Mouse (Mus musculus) embryonic fibroblast, embryonic 13.5 days (primary cell): ENCODE measurements around the gene Gpn3. TPM values are rescaled to one million over a fixed set of nuclear protein-coding genes. Genes with fewer than 3 reads are reported as not detected.
A peak's percentile ranks its signal among the peaks of the same experiment; 100 is the strongest.

Experiments used
- H3K27ac ChIP-seq: 2 replicates; pipeline ENCODE4 v1.5.1; 2012; ENCODE audit warnings: low read length, control low read depth, inconsistent platforms; ENCODE audit not compliant: insufficient read depth
- H3K4me1 ChIP-seq: 2 replicates; pipeline ENCODE4 v1.6.1; 2011; ENCODE audit warnings: low read length; ENCODE audit not compliant: control insufficient read depth, insufficient read depth
- H3K4me3 ChIP-seq: 2 replicates; pipeline ENCODE4 v1.5.1; 2011; ENCODE audit warnings: mild to moderate bottlenecking, control low read depth, low read length; ENCODE audit not compliant: insufficient read depth
- CTCF ChIP-seq: IDR thresholded peaks from 2 replicates; pipeline ENCODE4 v1.5.1; 2011; ENCODE audit warnings: mild to moderate bottlenecking, control low read depth, low read length, moderate library complexity, borderline replicate concordance; ENCODE audit not compliant: insufficient read depth
- POLR2A ChIP-seq: IDR thresholded peaks from 2 replicates; pipeline ENCODE4 v1.6.1; 2011; ENCODE audit warnings: low read depth, mild to moderate bottlenecking, control low read depth, low read length, moderate library complexity
- polyA plus RNA-seq: library from polyadenylated mRNA; stranded (reverse); fragments of >200 nt; gene quantifications from 2 replicates; pipeline ENCODE4 v1.2.4, GENCODE M21; 2011; ENCODE audit warnings: low read depth; ENCODE audit not compliant: missing spikeins, insufficient read length

The Gpn3 gene
- polyA plus RNA-seq = 16.7 and 19.1 TPM in 2 replicates

- peak within 1 kb of the TSS; percentile 94 for H3K27ac ChIP-seq
- TF ChIP-seq CTCF = no peak
- TF ChIP-seq POLR2A = peak; percentile 36
Measured at GRCm38 (mm10) chr5:122371591-122372191, at the start of gene Gpn3. Gene Gpn3 (plus strand): TSS chr5:122371876.

GRCm38 (mm10) chr5:122323523-122323922, 48.2 kb upstream of the Gpn3 start:
- TF ChIP-seq CTCF = no peak
- no peak for TF ChIP-seq POLR2A
- Histone ChIP-seq H3K4me3 (no peak overlapping the region), H3K4me1 (peaks cover 18% of the 10 kb centered on the region), H3K27ac (no peak overlapping the region)

More at GRCm38 (mm10) chr5:122371591-122372191, at the start of gene Gpn3:
- peak within 1 kb of the TSS; percentile 83 for H3K4me3 ChIP-seq
- H3K4me1 ChIP-seq = no peaks in the 10 kb centered on the region

- peaks cover 15% of the 10 kb centered on the region; the same call in 1 of the 2 replicates for H3K4me1 ChIP-seq
- H3K4me3 ChIP-seq = no peak overlapping the region
- TF ChIP-seq POLR2A (no peak), CTCF (peak; percentile 38; the same call in 1 of the 2 replicates)
- H3K27ac ChIP-seq = peak overlapping the region; percentile 73
Measured at GRCm38 (mm10) chr5:122324608-122325431, 46.9 kb upstream of the Gpn3 start.

DNA sequence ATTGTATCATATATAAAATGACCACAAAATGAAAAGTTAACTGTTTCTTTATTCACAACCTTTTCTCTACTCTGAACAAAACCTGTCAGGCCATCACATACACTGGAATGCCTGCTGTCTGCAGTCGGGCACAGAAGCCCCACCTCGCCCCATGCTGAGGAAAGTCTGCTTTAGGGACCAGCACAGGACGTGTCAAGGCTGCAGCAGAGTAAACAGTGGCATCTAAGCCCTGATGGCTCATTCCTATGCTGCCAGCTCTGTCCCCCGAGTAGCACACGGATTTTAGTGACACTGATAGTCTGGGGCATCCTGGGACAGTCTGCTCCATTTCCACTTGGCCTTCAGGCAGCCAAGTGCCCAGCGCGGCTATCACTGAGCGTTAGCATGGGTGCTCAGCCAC, 46.2 kb upstream of the Gpn3 start:
- peak overlapping the region; percentile 59 for H3K27ac ChIP-seq
- peaks cover 13% of the 10 kb centered on the region; the same call in 1 of the 2 replicates for H3K4me1 ChIP-seq
- H3K4me3 ChIP-seq = no peak overlapping the region
- TF ChIP-seq POLR2A (no peak), CTCF (no peak)

- H3K4me3 ChIP-seq = no peak overlapping the region
- H3K4me1 ChIP-seq = peaks cover 13% of the 10 kb centered on the region; the same call in 1 of the 2 replicates
- TF ChIP-seq CTCF (no peak), POLR2A (no peak)
- no peak overlapping the region for H3K27ac ChIP-seq
Measured at GRCm38 (mm10) chr5:122327283-122327682, 44.4 kb upstream of the Gpn3 start.

DNA sequence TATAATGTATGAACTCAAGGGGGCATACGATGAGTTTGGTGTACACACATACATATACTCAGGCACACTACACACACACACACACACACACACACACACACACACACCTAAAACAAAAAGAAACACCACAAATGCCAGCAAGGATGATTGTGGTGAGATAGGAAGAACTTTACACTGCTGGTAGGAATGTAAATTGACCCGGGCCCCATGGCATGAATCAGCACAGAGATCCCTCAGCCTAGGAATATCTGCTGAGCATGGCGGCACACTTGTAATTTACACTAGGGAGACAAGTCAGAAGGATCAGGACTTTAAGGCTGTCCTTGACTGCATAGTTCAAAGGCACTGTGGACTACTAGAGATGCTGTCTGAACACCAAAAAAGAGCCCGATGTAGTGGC, 41.4 kb upstream of the Gpn3 start:
- H3K4me3 ChIP-seq = no peak overlapping the region
- no peak for TF ChIP-seq POLR2A
- TF ChIP-seq CTCF = no peak
- no peak overlapping the region for H3K27ac ChIP-seq
- peaks cover 6% of the 10 kb centered on the region; the same call in 1 of the 2 replicates for H3K4me1 ChIP-seq

GRCm38 (mm10) chr5:122334682-122335081, 37.0 kb upstream of the Gpn3 start:
- Histone ChIP-seq H3K4me1 (no peaks in the 10 kb centered on the region), H3K27ac (no peak overlapping the region), H3K4me3 (no peak overlapping the region)
- TF ChIP-seq POLR2A = no peak
- TF ChIP-seq CTCF = no peak

DNA sequence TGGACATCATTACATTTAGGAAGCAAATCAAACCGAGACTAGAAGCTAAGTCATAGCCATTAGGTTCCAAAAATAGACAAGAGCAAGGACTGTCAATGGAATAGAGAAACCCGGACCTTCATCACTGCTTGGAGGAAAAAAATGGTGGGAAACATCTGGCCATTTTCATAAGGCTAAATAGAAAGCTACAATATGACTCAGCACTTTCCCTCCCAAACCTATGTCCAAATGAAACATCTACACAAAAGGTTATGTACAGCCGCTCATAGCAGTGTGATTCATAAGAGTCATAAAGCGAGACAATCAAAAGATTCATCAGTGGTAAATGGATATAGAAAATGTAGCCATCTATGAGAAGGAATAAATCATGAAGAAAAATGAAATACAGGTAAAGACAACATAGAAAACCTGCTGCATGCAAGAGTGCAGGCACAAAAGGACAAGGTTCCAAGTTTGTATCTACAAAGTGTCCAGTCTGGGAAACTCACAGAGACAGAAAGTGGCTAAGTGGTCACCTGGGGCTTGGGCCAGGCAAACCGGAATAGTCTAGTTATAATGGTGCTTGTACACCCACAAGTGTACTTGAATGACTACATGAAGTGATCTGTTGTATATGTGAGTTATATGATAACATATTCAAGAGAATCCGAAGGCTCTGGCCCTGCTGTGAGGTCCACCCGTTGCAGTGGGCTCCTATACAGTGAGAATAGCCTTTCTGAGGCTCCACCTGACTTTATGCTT, 35.0 kb upstream of the Gpn3 start:
- H3K27ac ChIP-seq = no peak overlapping the region
- H3K4me3 ChIP-seq = no peak overlapping the region
- TF ChIP-seq POLR2A (no peak), CTCF (no peak)
- no peaks in the 10 kb centered on the region for H3K4me1 ChIP-seq

- Histone ChIP-seq H3K27ac (no peak overlapping the region), H3K4me1 (no peaks in the 10 kb centered on the region), H3K4me3 (no peak overlapping the region)
- TF ChIP-seq POLR2A (no peak), CTCF (no peak)
Measured at GRCm38 (mm10) chr5:122342874-122343273, 28.8 kb upstream of the Gpn3 start.
